Mouse (Mus musculus) CH12.LX (cell line): ENCODE results near the gene Fam183b.

ENCODE experiments used
- CHD1 ChIP-seq: IDR thresholded peaks from 2 replicates; pipeline ENCODE4 v1.6.1; 2012; ENCODE audit warnings: low read depth, low read length, improper control_type of control experiment, inconsistent platforms
- CHD2 ChIP-seq: IDR thresholded peaks from 2 replicates; pipeline ENCODE4 v1.6.1; 2011; ENCODE audit warnings: low read length, improper control_type of control experiment
- CTCF ChIP-seq, 2 experiments: IDR thresholded peaks in 1 of 2; conservative IDR thresholded peaks in 1 of 2; 2 replicates each; pipeline ENCODE4 v1.5.1; 2011 to 2012; ENCODE audit warnings: low read depth in 2 of 2, low read length in 2 of 2, improper control_type of control experiment in 1 of 2, inconsistent platforms in 1 of 2, mild to moderate bottlenecking in 1 of 2, moderate library complexity in 1 of 2
- E2F4 ChIP-seq: IDR thresholded peaks from 2 replicates; pipeline ENCODE4 v1.6.1; 2011; ENCODE audit warnings: low read depth, low read length, improper control_type of control experiment; ENCODE audit not compliant: insufficient replicate concordance
- HCFC1 ChIP-seq: IDR thresholded peaks from 2 replicates; pipeline ENCODE4 v1.6.1; 2012; ENCODE audit warnings: low read depth, mild to moderate bottlenecking, inconsistent platforms, low read length, improper control_type of control experiment
- KAT2A ChIP-seq: IDR thresholded peaks from 2 replicates; pipeline ENCODE4 v1.6.1; 2012; ENCODE audit warnings: low read length, improper control_type of control experiment, inconsistent platforms; ENCODE audit not compliant: insufficient replicate concordance
- MAFK ChIP-seq: IDR thresholded peaks from 2 replicates; pipeline ENCODE4 v1.6.1; 2011; ENCODE audit warnings: low read length, improper control_type of control experiment; ENCODE audit not compliant: insufficient replicate concordance
- MAX ChIP-seq: IDR thresholded peaks from 2 replicates; pipeline ENCODE4 v1.6.1; 2011; ENCODE audit warnings: low read length, improper control_type of control experiment
- MYC ChIP-seq: IDR thresholded peaks from 2 replicates; pipeline ENCODE4 v1.6.1; 2011; ENCODE audit warnings: low read depth, mild to moderate bottlenecking, improper control_type of control experiment, low read length
- NELFE ChIP-seq: IDR thresholded peaks from 2 replicates; pipeline ENCODE4 v1.6.1; 2011; ENCODE audit warnings: low read depth, low read length, improper control_type of control experiment
- POLR2A ChIP-seq: IDR thresholded peaks from 2 replicates; pipeline ENCODE4 v1.6.1; 2011; ENCODE audit warnings: low read depth, mild to moderate bottlenecking, improper control_type of control experiment, low read length
- POLR2AphosphoS2 ChIP-seq: IDR thresholded peaks from 2 replicates; pipeline ENCODE4 v1.6.1; 2011; ENCODE audit warnings: low read depth, low read length, improper control_type of control experiment
- RAD21 ChIP-seq: IDR thresholded peaks from 2 replicates; pipeline ENCODE4 v1.6.1; 2011; ENCODE audit warnings: low read depth, mild to moderate bottlenecking, low read length, improper control_type of control experiment, moderate library complexity
- RCOR1 ChIP-seq: conservative IDR thresholded peaks from 2 replicates; pipeline ENCODE4 v1.6.1; 2012; ENCODE audit warnings: low read depth, mild to moderate bottlenecking, inconsistent platforms, low read length, improper control_type of control experiment

- TF ChIP-seq CTCF (conservative IDR thresholded peaks at IDR 0.05 in 1 of 2, IDR thresholded peaks at IDR 0.05 in 1 of 2; ENCODE audit: low read depth in 2 of 2, low read length in 2 of 2) (no peak), HCFC1 (no peak), RAD21 (no peak), POLR2A (no peak), MAFK (no peak), MAX (no peak), CHD2 (no peak), CHD1 (no peak), NELFE (no peak), E2F4 (no peak), POLR2AphosphoS2 (no peak), RCOR1 (no peak), MYC (no peak), KAT2A (no peak)
Observed at GRCm38 (mm10) chr11:58788346-58788745, 13.4 kb downstream of the Fam183b start.
